In the genomic region with DNA sequence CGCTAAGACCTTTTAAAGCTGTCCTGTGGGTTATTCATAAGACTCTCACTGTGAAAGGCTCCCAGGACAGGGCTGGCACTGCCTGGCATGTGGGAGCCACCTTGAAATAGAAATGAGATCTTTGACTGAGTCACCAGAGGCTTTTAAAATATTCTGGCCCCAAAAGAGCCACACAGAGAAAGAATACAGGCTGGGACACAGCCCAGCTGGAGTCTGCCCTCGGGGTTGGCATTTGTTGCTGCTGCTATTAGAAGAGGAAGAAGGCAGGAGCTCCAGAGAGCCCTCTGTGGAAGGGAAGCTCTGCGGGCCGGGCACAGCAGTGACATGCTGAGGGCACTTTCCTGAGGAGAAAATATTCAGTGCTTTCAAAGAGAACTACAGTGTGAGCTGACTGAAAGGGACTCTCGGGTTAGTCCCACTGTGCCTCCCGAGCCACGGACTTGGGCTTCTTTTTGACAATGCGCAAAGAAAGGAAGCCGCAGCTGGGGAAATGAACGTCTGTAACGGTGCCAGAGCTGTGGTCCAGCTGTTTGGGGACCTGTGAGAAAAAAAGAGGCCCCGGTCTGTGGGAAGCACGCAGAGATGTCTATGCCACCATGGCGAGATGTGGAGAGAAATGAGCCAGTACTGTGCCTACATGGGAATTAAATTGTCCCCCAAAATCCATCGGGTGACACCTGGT, we compare ENCODE assay signal across 9 mouse cellular contexts. TPM values are rescaled to one million over a fixed set of nuclear protein-coding genes. Genes with fewer than 3 reads are reported as not detected.
DNase-seq lines count a peak whose midpoint lies in the region; TF ChIP-seq lines count a peak whose summit lies in the region.
"Had no signal": no experiment of that assay in that cellular context is flagged by ENCODE, and none has a peak within 500 bp of the region (broad histone marks: within the 10 kb centered on the region; RNA-seq: fewer than 3 reads in every experiment).

No protein-coding gene starts in this region.

- peak overlapping the region; percentile 81 for H3K27ac ChIP-seq in layer of hippocampus, adult 2 months

- no peak overlapping the region for H3K4me3 ChIP-seq in layer of hippocampus, adult 2 months
- H3K4me3 ChIP-seq: megakaryocyte, embryonic 14.5 days had no signal

- intact Hi-C loops in left cerebral cortex, postnatal 10 days (cut with DNase I) = no loop called here

- peak; percentile 61 for DNase-seq in adrenal gland, postnatal 10 days
- no peak for DNase-seq in adrenal gland, postnatal 4 days (ENCODE audit: low spot score in 2 of 2)
- DNase-seq in layer of hippocampus, adult 2 months (ENCODE audit: low spot score in 2 of 2) = peak in 1 of 2 experiments; percentile 59
- no peak for DNase-seq in layer of hippocampus, postnatal 25 days (ENCODE audit: extremely low spot score in 1 of 2, low spot score in 1 of 2)
- peak; percentile 36 to 66 for DNase-seq in cerebellum, postnatal 10 days
- peak; percentile 46 to 53 for DNase-seq in left cerebral cortex, postnatal 10 days (ENCODE audit: extremely low spot score in 1 of 2, low spot score in 2 of 2)
- DNase-seq in kidney, adult 18-20 months = no peak
- DNase-seq in T-cell, adult 2 months (ENCODE audit: low spot score) = no peak

- no peak for TF ChIP-seq CTCF in layer of hippocampus, adult 2 months (conservative IDR thresholded peaks at IDR 0.05)

RNA-seq across cellular contexts. Expression of a gene that starts 34.4 kb away (rescaled TPM):
- 10 to 100 TPM in 1 of 2 experiments, 1 to 10 TPM in 1; 8.8 to 10.6 TPM for total RNA-seq in adrenal gland, postnatal 10 days (2021)
- 10 to 100 TPM; 13.9 to 16.4 TPM for total RNA-seq in adrenal gland, postnatal 4 days (2021)
- 1 to 10 TPM; 7.7 to 9.0 TPM for total RNA-seq in layer of hippocampus, adult 2 months (2021)
- 1 to 10 TPM; 7.1 to 9.0 TPM for total RNA-seq in layer of hippocampus, postnatal 25 days (2021)
- 1 to 10 TPM; 7.2 to 9.0 TPM for total RNA-seq in left cerebral cortex, postnatal 10 days (2021)

RNA-seq across cellular contexts. Expression of a gene that starts 45.2 kb away (rescaled TPM):
- total RNA-seq in adrenal gland, postnatal 10 days (2021) = 100 to 1,000 TPM; 218 to 374 TPM
- 100 to 1,000 TPM; 216 to 230 TPM for total RNA-seq in adrenal gland, postnatal 4 days (2021)
- under 1 TPM in 1 of 2 experiments, not detected in 1; 0.37 TPM for total RNA-seq in layer of hippocampus, adult 2 months (2021)
- total RNA-seq in layer of hippocampus, postnatal 25 days (2021) = under 1 TPM in 1 of 2 experiments, not detected in 1; 0.38 TPM
- under 1 TPM; 0.36 to 0.81 TPM for total RNA-seq in left cerebral cortex, postnatal 10 days (2021)

Comparison
In these comparisons a context has a peak if more than half of its experiments do, and no peak if none do; other contexts are left out.
1. DNase-seq: peak in adrenal gland, postnatal 10 days (single experiment), cerebellum, postnatal 10 days (2 of 2) and left cerebral cortex, postnatal 10 days (2 of 2); none in adrenal gland, postnatal 4 days (0 of 2), layer of hippocampus, postnatal 25 days (0 of 2), kidney, adult 18-20 months (single experiment) and T-cell, adult 2 months (single experiment).
2. RNA of a gene that starts 45.2 kb away (total RNA-seq): 218 to 374 TPM in adrenal gland, postnatal 10 days and 216 to 230 TPM in adrenal gland, postnatal 4 days; 0.36 to 0.81 TPM in left cerebral cortex, postnatal 10 days, 0.38 TPM in layer of hippocampus, postnatal 25 days and 0.37 TPM in layer of hippocampus, adult 2 months; every median in the first group is over 100 times any median in the second.